Mouse (Mus musculus) left cerebral cortex, postnatal 14 days (tissue): ENCODE data around the gene Rnf123. TPM values are rescaled to one million over a fixed set of nuclear protein-coding genes. Genes with fewer than 3 reads are reported as not detected.
"Not testable (repeated sequence)": the region's sequence is repeated elsewhere in the genome, so short reads cannot be mapped to it uniquely, and the experiment has no call there.

Experiments used
- DNase-seq, 2 experiments: peaks; one replicate each; pipeline ENCODE4 v3.0.0; 2021 to 2022; ENCODE audit warnings: low spot score in 2 of 2, mixed read lengths in 1 of 2
- intact Hi-C: fragments of 180-260 bp; cut with DNase I; formaldehyde crosslinking; loops from one replicate; pipeline ENCODE4 v1.15.1; 2025
- total RNA-seq, 2 experiments: library from RNA; stranded (reverse); gene quantifications; 2 replicates each; pipeline ENCODE4 v1.2.3; 2021

The Rnf123 gene
- total RNA-seq, 2 experiments from 2014 or later = 93.9 to 103 TPM

DNA sequence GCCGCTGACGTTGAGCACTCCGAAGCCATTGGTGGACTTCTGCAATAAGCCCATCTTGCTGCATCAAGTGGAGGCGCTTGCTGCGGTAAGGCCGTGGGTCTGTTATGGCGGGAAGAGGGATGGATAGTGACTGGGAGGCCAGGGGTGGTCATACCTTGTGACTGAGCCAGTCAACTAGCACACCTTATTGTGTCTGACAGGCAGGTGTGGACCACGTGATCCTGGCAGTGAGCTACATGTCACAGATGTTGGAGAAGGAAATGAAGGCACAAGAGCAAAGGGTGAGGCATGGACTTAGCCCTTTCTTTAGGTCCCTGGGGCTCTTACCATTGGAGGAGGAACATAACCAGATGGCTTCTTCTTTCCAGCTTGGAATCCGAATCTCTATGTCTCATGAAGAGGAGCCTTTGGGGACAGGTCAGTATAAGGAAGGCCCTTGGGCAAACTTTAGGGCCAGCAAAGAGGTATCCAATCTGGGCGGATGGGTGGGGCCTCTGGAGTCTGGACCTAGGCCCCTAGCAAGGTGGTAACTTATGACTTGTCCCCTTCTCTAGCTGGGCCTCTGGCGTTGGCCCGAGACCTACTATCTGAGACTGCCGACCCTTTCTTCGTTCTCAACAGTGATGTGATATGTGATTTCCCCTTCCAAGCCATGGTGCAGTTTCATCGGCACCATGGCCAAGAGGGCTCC, 33.4 kb downstream of the Rnf123 start:
- no peak for DNase-seq
- intact Hi-C loops = loop anchor here (5.0 kb wide), 2 partner anchors 87 to 147 kb away; no protein-coding TSS in a partner anchor

- peak; percentile 98 for DNase-seq
- intact Hi-C loops = loop anchor here (5.0 kb wide), 1 partner anchor 87 kb away; no protein-coding TSS in a partner anchor
Observed at GRCm38 (mm10) chr9:108049016-108049455, 34.1 kb downstream of the Rnf123 start, which contains the start of gene Gmppb. Gene Gmppb (plus strand): TSS chr9:108049242.

GRCm38 (mm10) chr9:108048566-108048955, 34.6 kb downstream of the Rnf123 start:
- intact Hi-C loops = loop anchor here (5.0 kb wide), 1 partner anchor 86 kb away; no protein-coding TSS in a partner anchor
- DNase-seq = no peak

GRCm38 (mm10) chr9:108047601-108048565, 35.3 kb downstream of the Rnf123 start:
- DNase-seq = no peak
- intact Hi-C loops = loop anchor here (5.0 kb wide), 1 partner anchor 86 kb away; no protein-coding TSS in a partner anchor

- intact Hi-C loops = loop anchor here (5.0 kb wide), 1 partner anchor 84 kb away; no protein-coding TSS in a partner anchor
- DNase-seq = no peak
Observed at GRCm38 (mm10) chr9:108046582-108046981, 36.6 kb downstream of the Rnf123 start.

DNA sequence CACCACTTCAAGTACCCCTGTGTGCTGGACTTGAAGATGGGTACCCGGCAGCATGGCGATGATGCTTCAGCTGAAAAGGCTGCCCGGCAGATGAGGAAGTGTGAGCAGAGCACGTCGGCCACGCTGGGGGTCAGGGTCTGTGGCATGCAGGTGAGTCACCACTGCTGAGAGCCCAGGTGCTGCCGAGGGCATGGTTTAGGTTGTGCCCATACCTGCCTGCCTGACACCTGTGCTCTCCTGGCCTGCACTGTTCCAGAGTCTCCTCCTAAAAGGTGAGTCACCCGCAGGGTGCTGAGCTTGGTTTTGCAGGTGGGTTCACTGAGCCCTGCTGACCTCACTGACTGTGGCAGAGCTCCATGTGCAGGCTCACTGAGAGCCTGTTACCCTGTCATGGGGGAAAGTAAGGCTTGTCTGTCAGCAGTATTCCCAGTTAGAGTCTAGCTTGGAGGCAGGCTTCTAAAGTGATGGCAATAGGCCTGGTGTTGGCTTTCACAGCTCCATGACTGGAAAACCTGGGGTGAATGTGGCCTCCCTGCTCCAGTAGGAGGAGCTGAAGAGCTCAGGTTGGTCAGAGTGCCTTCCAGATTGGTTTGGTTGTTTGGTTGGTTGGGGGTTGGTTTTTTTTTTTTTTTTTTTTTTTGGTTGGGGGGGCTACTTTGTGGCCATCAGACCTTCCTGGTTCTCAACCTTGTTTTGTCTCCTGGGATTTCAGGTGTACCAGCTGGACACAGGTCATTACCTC, 38.2 kb downstream of the Rnf123 start:
- intact Hi-C loops = loop anchor here (5.0 kb wide), 1 partner anchor 83 kb away; no protein-coding TSS in a partner anchor
- DNase-seq = no peak

DNA sequence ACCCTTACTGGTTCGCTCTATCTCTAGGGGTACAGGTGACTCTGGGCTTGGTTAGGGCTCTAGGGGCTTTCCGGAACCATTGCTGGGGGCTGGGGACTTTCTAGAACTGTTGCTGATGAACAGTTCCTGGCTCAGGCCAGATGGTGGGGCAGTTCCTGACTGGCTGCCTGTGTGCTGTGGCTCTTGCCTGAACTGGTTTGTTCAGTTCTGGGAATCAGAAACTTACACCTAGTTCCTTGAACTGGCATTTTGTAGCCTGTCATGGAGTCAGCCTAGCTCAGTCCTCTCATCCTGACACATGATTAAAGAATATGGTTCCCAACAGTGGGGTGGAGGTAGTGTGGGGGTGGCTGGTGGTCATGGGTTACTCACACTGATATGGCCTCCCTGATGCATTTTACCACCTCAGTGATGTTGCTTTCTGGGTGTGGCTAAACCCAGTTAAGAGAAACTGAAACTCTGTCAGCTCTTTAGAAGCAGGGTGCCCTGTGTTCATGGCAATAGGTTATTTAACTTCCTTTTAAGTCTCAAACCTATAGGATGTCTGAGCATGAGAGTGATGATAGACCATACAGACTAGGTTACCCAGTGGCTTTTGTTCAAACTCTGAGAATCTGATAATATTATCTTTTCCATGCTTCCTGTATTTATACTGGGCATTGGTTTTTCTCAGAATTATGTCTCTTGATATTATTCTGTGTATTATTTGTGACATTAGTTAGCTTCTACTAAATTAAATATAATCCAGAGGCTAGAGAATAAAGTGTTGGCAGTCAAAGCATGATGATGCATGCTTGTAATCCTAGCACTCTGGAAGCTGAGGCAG, 47.6 kb downstream of the Rnf123 start:
- intact Hi-C loops = no loop called here
- DNase-seq = no peak

- intact Hi-C loops = no loop called here
- no peak for DNase-seq
Observed at GRCm38 (mm10) chr9:108032126-108032525, 51.0 kb downstream of the Rnf123 start.

DNA sequence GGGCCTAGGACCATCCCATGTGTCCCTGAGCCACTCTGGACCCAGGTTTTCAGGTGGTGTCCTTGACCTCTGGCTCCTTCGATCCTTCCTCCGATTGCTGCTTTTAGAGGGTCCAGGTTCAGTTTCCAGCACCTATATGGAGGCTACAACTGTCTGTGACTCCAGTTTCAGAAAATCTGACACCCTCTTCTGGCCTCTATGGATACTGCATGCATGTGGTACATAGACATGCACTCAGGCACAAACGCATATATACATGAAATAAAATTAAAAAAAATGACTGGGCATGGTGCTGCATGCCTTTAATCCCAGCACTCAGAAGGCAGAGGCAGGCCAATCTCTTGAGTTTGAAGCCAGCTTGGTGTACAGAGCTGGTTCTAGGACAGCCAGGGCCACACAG, 55.3 kb downstream of the Rnf123 start:
- intact Hi-C loops = no loop called here
- DNase-seq = no peak

DNA sequence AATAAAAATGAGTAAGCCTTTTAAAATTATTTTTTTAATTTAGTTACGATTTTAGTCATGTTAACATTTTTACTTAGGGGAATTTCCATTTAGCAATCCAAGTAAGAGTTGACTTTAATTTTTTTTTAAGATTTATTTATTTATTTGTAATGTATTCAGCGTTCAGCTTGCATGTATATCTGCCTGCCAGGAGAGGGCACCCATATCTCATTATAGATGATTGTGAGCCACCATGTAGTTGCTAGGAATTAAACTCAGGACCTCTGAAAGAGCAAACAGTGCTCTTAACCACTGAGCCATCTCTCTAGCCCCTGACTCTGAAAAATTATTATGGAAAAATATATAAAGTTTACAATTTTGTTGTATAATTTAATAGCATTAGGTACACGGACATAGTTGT, 56.6 kb downstream of the Rnf123 start:
- no peak for DNase-seq
- intact Hi-C loops = no loop called here

- DNase-seq = no peak
Observed at GRCm38 (mm10) chr9:108023216-108023615, 59.9 kb downstream of the Rnf123 start.

DNA sequence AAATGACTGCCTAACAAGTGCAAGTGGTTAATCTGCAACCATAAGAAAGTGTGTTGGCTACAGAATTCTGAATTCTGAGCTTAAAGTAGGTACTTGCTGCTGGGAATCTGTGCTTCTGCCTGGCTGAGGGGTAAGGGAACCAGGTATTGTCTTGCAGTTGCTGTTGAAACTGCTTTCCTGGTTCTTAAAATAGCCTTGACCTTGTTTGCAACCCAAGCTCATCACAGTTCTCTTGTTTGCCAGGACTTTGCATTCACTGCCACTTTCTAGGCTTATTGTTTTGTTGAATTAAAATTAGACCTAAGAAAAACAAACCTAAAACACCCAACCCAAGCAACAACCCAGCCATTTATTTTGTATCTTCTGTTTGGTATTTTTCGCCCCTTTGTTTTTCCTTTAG, 62.4 kb downstream of the Rnf123 start:
- intact Hi-C loops = no loop called here
- DNase-seq = no peak

More at GRCm38 (mm10) chr9:108023216-108023615, 59.9 kb downstream of the Rnf123 start:
- intact Hi-C loops = no loop called here

- peak in 1 of 2 experiments; percentile 41 for DNase-seq
- intact Hi-C loops = no loop called here
Observed at GRCm38 (mm10) chr9:108017127-108017526, 66.0 kb downstream of the Rnf123 start.

DNA sequence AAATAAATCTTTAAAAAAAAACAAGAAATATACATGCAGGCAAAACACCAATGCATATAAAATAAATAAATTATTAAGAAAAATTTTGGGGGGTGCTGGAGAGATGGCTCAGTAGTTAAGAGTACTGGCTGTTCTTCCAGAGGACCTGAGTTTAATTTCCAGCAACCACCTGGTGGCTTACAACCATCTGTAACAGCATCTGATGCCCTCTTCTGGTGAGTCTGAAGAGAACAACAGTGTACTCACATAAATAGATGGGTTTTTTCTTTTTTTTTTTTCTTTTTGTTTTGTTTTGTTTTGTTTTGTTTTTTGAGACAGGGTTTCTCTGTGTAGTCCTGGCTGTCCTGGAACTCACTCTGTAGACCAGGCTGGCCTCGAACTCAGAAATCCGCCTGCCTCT, 69.6 kb downstream of the Rnf123 start:
- DNase-seq, intact Hi-C loops: not testable (repeated sequence)

GRCm38 (mm10) chr9:108010385-108010784, 72.8 kb downstream of the Rnf123 start:
- DNase-seq = no peak
- intact Hi-C loops = no loop called here

DNA sequence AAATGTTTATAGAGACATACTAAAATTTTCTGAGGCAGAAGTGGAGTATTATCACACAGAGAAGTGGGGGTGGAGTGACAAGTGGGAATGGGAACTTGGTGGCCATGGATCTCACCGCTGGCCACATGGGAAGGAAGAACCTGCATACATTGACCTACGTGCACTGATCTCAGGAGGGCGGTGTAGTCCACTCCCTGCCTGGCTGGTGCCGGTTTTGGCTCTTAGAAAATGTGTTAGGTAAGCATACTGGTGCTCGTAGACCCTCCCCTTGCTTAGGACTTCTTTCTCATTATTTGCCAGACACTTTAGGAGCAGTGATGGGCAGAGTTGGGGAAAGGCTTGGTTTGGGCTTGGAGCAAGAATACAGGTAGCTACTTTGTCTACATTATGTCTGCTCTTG, 75.1 kb downstream of the Rnf123 start:
- no peak for DNase-seq
- intact Hi-C loops = no loop called here

DNA sequence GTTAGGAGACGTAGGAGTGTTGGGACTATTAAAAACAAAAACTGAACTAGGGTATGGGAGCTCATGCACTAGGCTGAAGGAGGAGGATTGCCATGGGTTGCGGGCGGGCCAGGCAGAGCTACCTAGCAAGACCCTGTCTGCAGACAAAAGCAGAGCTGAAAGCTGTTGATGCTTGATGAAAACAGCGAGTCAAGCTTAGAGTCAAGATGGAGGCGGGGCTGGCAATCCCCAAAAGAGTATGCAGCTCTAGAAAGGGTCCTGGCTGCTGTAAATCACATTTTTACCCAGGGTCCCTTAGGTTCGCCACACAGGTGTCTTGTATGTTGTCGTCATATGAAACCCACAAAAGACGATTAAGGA, 79.6 kb downstream of the Rnf123 start:
- DNase-seq = peak in 1 of 2 experiments; percentile 34
- intact Hi-C loops = no loop called here

DNA sequence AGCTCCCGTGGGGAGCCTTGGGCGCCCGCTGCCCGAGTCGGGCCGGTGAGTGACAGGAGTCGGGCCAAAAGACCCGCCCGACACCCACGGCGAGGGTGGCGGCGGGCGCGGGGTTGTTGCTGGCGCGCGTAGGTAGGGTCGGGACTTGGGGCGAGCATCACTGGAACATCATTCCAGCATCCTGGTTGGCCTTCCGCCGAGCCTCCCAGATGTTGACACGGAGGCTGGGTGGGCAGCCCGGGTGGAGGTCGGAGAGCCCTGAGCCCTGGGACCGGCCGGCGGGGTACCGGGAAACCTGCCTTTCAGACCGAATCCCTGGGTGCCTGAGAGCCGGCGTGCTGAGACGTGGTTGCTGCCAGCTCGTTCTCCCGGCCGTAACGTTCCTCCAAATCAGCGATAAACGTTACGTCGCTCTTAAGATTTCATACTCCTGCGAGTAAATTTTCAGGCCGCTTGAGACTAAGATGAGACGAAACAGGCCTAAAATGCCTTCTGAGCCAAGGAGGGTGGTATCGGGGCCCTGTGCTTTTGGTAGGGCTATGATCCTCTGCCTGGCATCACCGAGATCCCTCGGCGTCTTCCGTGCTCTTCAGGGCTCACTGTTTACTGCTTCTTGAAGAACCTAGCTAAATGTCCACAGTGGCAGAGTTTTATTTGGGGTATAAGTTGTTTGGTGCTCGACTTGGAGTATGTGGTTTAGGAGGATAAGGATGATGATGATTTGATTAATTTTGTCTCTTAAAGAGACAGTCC, 80.2 kb downstream of the Rnf123 start:
- intact Hi-C loops = no loop called here
- DNase-seq = no peak
